Mouse (Mus musculus): ENCODE data around the gene Gm14408.
"Not testable (repeated sequence)": the region's sequence is repeated elsewhere in the genome, so short reads cannot be mapped to it uniquely, and the experiment has no call there.

The Gm14408 gene

DNA sequence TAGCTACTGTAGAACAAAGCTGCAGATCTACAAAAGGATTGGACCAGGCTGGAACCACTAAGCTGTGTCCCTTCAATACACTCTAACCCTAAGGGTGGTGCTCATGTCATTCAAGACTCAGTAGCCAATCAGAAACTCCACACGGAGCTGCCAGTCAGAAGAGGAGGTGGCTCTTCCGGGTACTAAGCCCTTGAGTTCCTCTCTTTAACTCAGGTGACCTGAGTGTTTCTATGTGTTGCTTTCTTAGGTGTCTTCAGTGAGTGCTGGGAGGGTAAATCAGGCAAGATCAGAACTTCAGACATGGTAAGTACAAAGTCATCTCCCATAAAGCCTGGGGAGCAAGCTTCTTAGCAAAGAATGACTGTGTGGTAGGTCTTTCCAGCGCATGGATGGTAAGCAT is at the start of gene Gm14408:
TSS of gene Gm14408 (plus strand) at position 301 of the 400 bp plus-strand sequence.
- not testable (repeated sequence) for DNase-seq

DNA sequence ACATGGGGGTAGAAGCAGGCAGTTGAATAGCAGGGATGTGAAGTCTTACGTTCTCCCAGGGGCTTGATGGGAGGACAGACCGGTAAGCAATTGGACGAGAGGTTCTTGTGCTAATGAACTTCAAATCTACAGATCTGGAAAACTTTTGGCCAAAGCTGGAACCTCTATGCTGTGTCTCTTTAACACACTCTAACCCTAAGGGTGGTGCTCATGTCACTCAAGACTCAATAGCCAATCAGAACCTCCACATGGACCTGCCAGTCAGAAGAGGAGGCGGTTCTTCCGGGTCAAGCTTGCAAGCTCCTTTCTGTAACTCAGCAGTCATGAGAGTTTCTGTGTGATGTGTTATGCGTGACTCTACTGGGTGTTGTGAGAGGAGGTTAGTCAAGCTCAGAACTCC is 32.6 kb upstream of the Gm14408 start, which contains the start of gene Gm14295:
TSS of gene Gm14295 (plus strand) at position 301 of the 400 bp plus-strand sequence.
- DNase-seq, result not testable (repeated sequence)

DNA sequence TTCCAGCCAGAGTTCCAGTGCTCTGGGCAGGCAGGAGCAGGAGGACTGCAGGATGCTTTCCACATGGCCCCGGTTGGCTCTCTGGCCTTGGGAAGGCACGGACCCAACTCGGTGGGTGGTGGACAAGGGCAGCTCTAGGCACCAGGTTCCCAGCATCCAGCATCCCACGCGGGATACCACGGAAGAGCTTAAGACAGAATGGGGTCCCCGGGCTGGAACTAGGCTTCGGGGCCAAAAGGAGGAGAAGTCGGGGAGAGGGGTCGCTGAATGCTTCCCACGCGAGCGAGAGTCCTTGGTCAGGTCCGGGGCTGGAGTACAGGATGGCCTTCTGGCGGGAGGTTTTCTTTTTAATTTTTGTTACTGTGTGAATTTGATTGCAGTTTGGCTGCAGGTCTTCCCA is 32.2 kb upstream of the Gm14408 start:
- not testable (repeated sequence) for DNase-seq
